Mouse (Mus musculus) heart, postnatal 0 days (tissue): ENCODE measurements around the gene Nkd1. TPM values are rescaled to one million over a fixed set of nuclear protein-coding genes. Genes with fewer than 3 reads are reported as not detected.

Experiments used
- ATAC-seq: fragments of 200-750 bp; cut with Nextera tagmentation; 2 replicates; pipeline ENCODE4 v1.8.0; 2017; ENCODE audit warnings: low read depth, moderate number of reproducible peaks, moderate library complexity; ENCODE audit not compliant: insufficient read depth
- DNase-seq: peaks from one replicate; pipeline ENCODE4 v3.0.0-alpha.2; 2016; ENCODE audit warnings: low spot score
- H3K27ac ChIP-seq: fragments of 300-500 bp; sonication (generic); 2 replicates; pipeline ENCODE4 v1.5.1; 2014; ENCODE audit warnings: low read depth, mild to moderate bottlenecking
- H3K27me3 ChIP-seq: fragments of 300-500 bp; sonication (generic); 2 replicates; pipeline ENCODE4 v1.6.1; 2014; ENCODE audit warnings: low read length, mixed read lengths; ENCODE audit not compliant: control insufficient read depth, insufficient read depth
- H3K36me3 ChIP-seq: fragments of 300-500 bp; sonication (generic); replicated peaks from 2 replicates; pipeline ENCODE4 v1.6.1; 2014; ENCODE audit warnings: low read length, mixed read lengths; ENCODE audit not compliant: control insufficient read depth, insufficient read depth
- H3K4me1 ChIP-seq: fragments of 300-500 bp; sonication (generic); 2 replicates; pipeline ENCODE4 v1.6.1; 2014; ENCODE audit warnings: antibody characterized with exemption; ENCODE audit not compliant: control insufficient read depth, insufficient read depth
- H3K4me2 ChIP-seq: fragments of 300-500 bp; sonication (generic); 2 replicates; pipeline ENCODE4 v1.6.1; 2014; ENCODE audit warnings: low read depth, mild to moderate bottlenecking, low read length, moderate library complexity
- H3K4me3 ChIP-seq: fragments of 300-500 bp; sonication (generic); 2 replicates; pipeline ENCODE4 v1.5.1; 2014; ENCODE audit warnings: low read depth, low read length
- H3K9ac ChIP-seq: fragments of 300-500 bp; sonication (generic); replicated peaks from 2 replicates; pipeline ENCODE4 v1.6.1; 2014; ENCODE audit warnings: low read depth, low read length, mixed read lengths
- H3K9me3 ChIP-seq: fragments of 300-500 bp; sonication (generic); replicated peaks from 2 replicates; pipeline ENCODE4 v1.6.1; 2016; ENCODE audit warnings: low read length; ENCODE audit not compliant: control insufficient read depth
- CTCF ChIP-seq: IDR thresholded peaks from 2 replicates; pipeline ENCODE4 v1.5.1; 2016; ENCODE audit warnings: antibody characterized with exemption, control low read depth, low read depth
- EP300 ChIP-seq: IDR thresholded peaks from 2 replicates; pipeline ENCODE4 v1.6.1; 2016; ENCODE audit warnings: antibody characterized with exemption, low read depth
- WGBS: fragments of 180-500 bp; shearing (Covaris S2); extraction: QIAGEN DNeasy Blood & Tissue Kit; methylation state at CpG from one replicate; pipeline ENCODE4 v1.1.7; 2014; 5-methylcytosine and 5-hydroxymethylcytosine counted together
- polyA plus RNA-seq: library from polyadenylated mRNA; unstranded; fragments of >200 nt; fragmentation: Nextera tagmentation; extraction: Ambion mirVana; gene quantifications from 2 replicates; pipeline ENCODE4 v1.2.1, GENCODE M21; 2015
- total RNA-seq: library from RNA; depleted of rRNA; stranded (reverse); fragments of >200 nt; gene quantifications from 2 replicates; pipeline ENCODE4 v1.2.3, GENCODE M21; 2014; ENCODE audit warnings: low replicate concordance

Nkd1 gene
- total and polyA plus RNA-seq, 2 experiments from 2014 or later: 5.5 to 6.8 TPM

GRCm38 (mm10) chr8:88599491-88599890 is 78.3 kb downstream of the Nkd1 start:
- Histone ChIP-seq H3K4me1 (0 out of 2 replicates have a peak, but pooled peaks cover 7% of the 10 kb centered on the region), H3K27me3 (no peaks in the 10 kb centered on the region), H3K9me3 (no peaks in the 10 kb centered on the region), H3K36me3 (no peaks in the 10 kb centered on the region), H3K4me3 (no peak overlapping the region), H3K27ac (no peak overlapping the region), H3K4me2 (no peak overlapping the region), H3K9ac (no peak overlapping the region)
- ATAC-seq: no peak
- WGBS: 76% methylated on average over 7 of the region's 7 CpGs
- TF ChIP-seq EP300 (no peak), CTCF (no peak)
- no peak for DNase-seq

GRCm38 (mm10) chr8:88603446-88603989 is 82.4 kb downstream of the Nkd1 start:
- Histone ChIP-seq H3K9ac (no peak overlapping the region), H3K4me2 (peak overlapping the region; percentile 40; the same call in 1 of the 2 replicates), H3K4me1 (peaks cover 7% of the 10 kb centered on the region; the same call in 1 of the 2 replicates), H3K9me3 (no peaks in the 10 kb centered on the region), H3K4me3 (no peak overlapping the region), H3K36me3 (no peaks in the 10 kb centered on the region), H3K27me3 (no peaks in the 10 kb centered on the region), H3K27ac (no peak overlapping the region)
- DNase-seq (no peak), ATAC-seq (no peak)
- TF ChIP-seq EP300 (no peak), CTCF (no peak)
- 24% methylated on average over 10 of the region's 10 CpGs for WGBS

GRCm38 (mm10) chr8:88604065-88605038 is 83.2 kb downstream of the Nkd1 start:
- Histone ChIP-seq H3K36me3 (no peaks in the 10 kb centered on the region), H3K9ac (no peak overlapping the region), H3K9me3 (no peaks in the 10 kb centered on the region), H3K27ac (no peak overlapping the region), H3K4me2 (peak overlapping the region; percentile 40; the same call in 1 of the 2 replicates), H3K4me1 (peaks cover 7% of the 10 kb centered on the region; the same call in 1 of the 2 replicates), H3K27me3 (no peaks in the 10 kb centered on the region), H3K4me3 (no peak overlapping the region)
- 21% methylated on average over 20 of the region's 20 CpGs for WGBS
- DNase-seq (peak; percentile 34), ATAC-seq (peak; percentile 62; the same call in 1 of the 2 replicates)
- TF ChIP-seq EP300 (no peak), CTCF (no peak)

GRCm38 (mm10) chr8:88605361-88606040 is 84.3 kb downstream of the Nkd1 start:
- TF ChIP-seq EP300 (no peak), CTCF (no peak)
- DNase-seq (no peak), ATAC-seq (no peak)
- Histone ChIP-seq H3K36me3 (no peaks in the 10 kb centered on the region), H3K9me3 (no peaks in the 10 kb centered on the region), H3K4me3 (no peak overlapping the region), H3K27ac (no peak overlapping the region), H3K27me3 (no peaks in the 10 kb centered on the region), H3K4me2 (no peak overlapping the region), H3K9ac (no peak overlapping the region), H3K4me1 (peaks cover 7% of the 10 kb centered on the region; the same call in 1 of the 2 replicates)
- 53% methylated on average over 13 of the region's 13 CpGs for WGBS

- ATAC-seq: no peak
- Histone ChIP-seq H3K9ac (no peak overlapping the region), H3K27me3 (no peaks in the 10 kb centered on the region), H3K36me3 (no peaks in the 10 kb centered on the region), H3K27ac (no peak overlapping the region), H3K9me3 (no peaks in the 10 kb centered on the region), H3K4me1 (peaks cover 1% of the 10 kb centered on the region; the same call in 1 of the 2 replicates), H3K4me2 (no peak overlapping the region), H3K4me3 (no peak overlapping the region)
- no peak for DNase-seq
- TF ChIP-seq EP300: no peak
- no peak for TF ChIP-seq CTCF
- WGBS: 71% methylated on average over 8 of the region's 8 CpGs
Measured at GRCm38 (mm10) chr8:88609036-88609435, 87.9 kb downstream of the Nkd1 start.
